Mouse (Mus musculus): ENCODE results near the gene Gli3. TPM values are rescaled to one million over a fixed set of nuclear protein-coding genes. Genes with fewer than 3 reads are reported as not detected.
A peak's percentile ranks its signal among the peaks of the same experiment; 100 is the strongest.

Gli3 gene
- polyA plus RNA-seq, 1 experiment from 2014 or later: 26.8 TPM

- Histone ChIP-seq H3K4me3 (no peak overlapping the region), H3K4me2 (peak overlapping the region; percentile 45), H3K27me3 (no peaks in the 10 kb centered on the region), H3K9me3 (replicated peaks) (no peaks in the 10 kb centered on the region), H3K4me1 (peaks cover 90% of the 10 kb centered on the region), H3K36me3 (ENCODE audit: poor library complexity, severe bottlenecking) (no peaks in the 10 kb centered on the region), H3K27ac (peak overlapping the region; percentile 89), H3K9ac (no peak overlapping the region)
- 1% methylated on average over 12 of the region's 12 CpGs for WGBS
- peak; percentile 55 for ATAC-seq
Observed at GRCm38 (mm10) chr13:15543169-15543887, 80.3 kb downstream of the Gli3 start.

- no peaks in the 10 kb centered on the region for H3K36me3 ChIP-seq (ENCODE audit: poor library complexity, severe bottlenecking)
- H3K9me3 ChIP-seq (replicated peaks): no peaks in the 10 kb centered on the region
- H3K4me3 ChIP-seq: no peak overlapping the region
- peaks cover 95% of the 10 kb centered on the region for H3K4me1 ChIP-seq
- WGBS: 3% methylated on average over 7 of the region's 7 CpGs
- H3K4me2 ChIP-seq: peak overlapping the region; percentile 45
- H3K27me3 ChIP-seq: no peaks in the 10 kb centered on the region
- peak; percentile 84 for ATAC-seq
- peak overlapping the region; percentile 89 for H3K27ac ChIP-seq
- no peak overlapping the region for H3K9ac ChIP-seq
Observed at GRCm38 (mm10) chr13:15543888-15544640, 81.0 kb downstream of the Gli3 start.

- H3K27me3 ChIP-seq: no peaks in the 10 kb centered on the region
- H3K4me2 ChIP-seq: peak overlapping the region; percentile 45
- H3K27ac ChIP-seq: peak overlapping the region; percentile 78
- H3K4me1 ChIP-seq: peaks cover 99% of the 10 kb centered on the region
- H3K9ac ChIP-seq: 0 out of 2 replicates have a peak overlapping the region, but pooled peaks have one; percentile 21
- no peaks in the 10 kb centered on the region for H3K9me3 ChIP-seq (replicated peaks)
- no peak overlapping the region for H3K4me3 ChIP-seq
- 18% methylated on average over 4 of the region's 4 CpGs for WGBS
- no peaks in the 10 kb centered on the region for H3K36me3 ChIP-seq (ENCODE audit: poor library complexity, severe bottlenecking)
- no peak for ATAC-seq
Observed at GRCm38 (mm10) chr13:15545346-15545896, 82.4 kb downstream of the Gli3 start.

GRCm38 (mm10) chr13:15546258-15546657 is 83.2 kb downstream of the Gli3 start:
- H3K9ac ChIP-seq: no peak overlapping the region
- H3K4me3 ChIP-seq: no peak overlapping the region
- H3K4me1 ChIP-seq: peaks cover 98% of the 10 kb centered on the region
- ATAC-seq: no peak
- peak overlapping the region; percentile 11; the same call in 1 of the 2 replicates for H3K4me2 ChIP-seq
- 18% methylated on average over 4 of the region's 4 CpGs for WGBS
- no peaks in the 10 kb centered on the region for H3K36me3 ChIP-seq (ENCODE audit: poor library complexity, severe bottlenecking)
- peak overlapping the region; percentile 11; the same call in 1 of the 2 replicates for H3K27ac ChIP-seq
- no peaks in the 10 kb centered on the region for H3K9me3 ChIP-seq (replicated peaks)
- no peaks in the 10 kb centered on the region for H3K27me3 ChIP-seq

GRCm38 (mm10) chr13:15549466-15549865 is 86.4 kb downstream of the Gli3 start:
- Histone ChIP-seq H3K27ac (peak overlapping the region; percentile 40), H3K4me3 (no peak overlapping the region), H3K4me1 (peaks cover 96% of the 10 kb centered on the region), H3K9ac (no peak overlapping the region), H3K9me3 (replicated peaks) (no peaks in the 10 kb centered on the region), H3K36me3 (ENCODE audit: poor library complexity, severe bottlenecking) (no peaks in the 10 kb centered on the region), H3K4me2 (peak overlapping the region; percentile 22; the same call in 1 of the 2 replicates), H3K27me3 (no peaks in the 10 kb centered on the region)
- WGBS: 10% methylated on average over 6 of the region's 6 CpGs
- no peak for ATAC-seq

GRCm38 (mm10) chr13:15550027-15550602 is 87.1 kb downstream of the Gli3 start:
- 11% methylated on average over 8 of the region's 8 CpGs for WGBS
- H3K4me2 ChIP-seq: peak overlapping the region; percentile 33
- peaks cover 94% of the 10 kb centered on the region for H3K4me1 ChIP-seq
- no peak overlapping the region for H3K4me3 ChIP-seq
- H3K27ac ChIP-seq: peak overlapping the region; percentile 21
- H3K9ac ChIP-seq: no peak overlapping the region
- peak; percentile 56; the same call in 1 of the 2 replicates for ATAC-seq
- no peaks in the 10 kb centered on the region for H3K36me3 ChIP-seq (ENCODE audit: poor library complexity, severe bottlenecking)
- no peaks in the 10 kb centered on the region for H3K27me3 ChIP-seq
- H3K9me3 ChIP-seq (replicated peaks): no peaks in the 10 kb centered on the region

GRCm38 (mm10) chr13:15550731-15551130 is 87.7 kb downstream of the Gli3 start:
- H3K4me2 ChIP-seq: peak overlapping the region; percentile 33
- WGBS: 31% methylated on average over 6 of the region's 6 CpGs
- ATAC-seq: peak; percentile 23
- no peak overlapping the region for H3K9ac ChIP-seq
- H3K4me3 ChIP-seq: no peak overlapping the region
- H3K27ac ChIP-seq: peak overlapping the region; percentile 21
- H3K27me3 ChIP-seq: no peaks in the 10 kb centered on the region
- peaks cover 89% of the 10 kb centered on the region for H3K4me1 ChIP-seq
- no peaks in the 10 kb centered on the region for H3K9me3 ChIP-seq (replicated peaks)
- H3K36me3 ChIP-seq (ENCODE audit: poor library complexity, severe bottlenecking): no peaks in the 10 kb centered on the region

GRCm38 (mm10) chr13:15552009-15552408 is 89.0 kb downstream of the Gli3 start:
- Histone ChIP-seq H3K9ac (no peak overlapping the region), H3K27ac (no peak overlapping the region; the same call in 1 of the 2 replicates), H3K9me3 (replicated peaks) (no peaks in the 10 kb centered on the region), H3K4me1 (peaks cover 90% of the 10 kb centered on the region), H3K4me2 (no peak overlapping the region), H3K36me3 (ENCODE audit: poor library complexity, severe bottlenecking) (no peaks in the 10 kb centered on the region), H3K4me3 (no peak overlapping the region), H3K27me3 (no peaks in the 10 kb centered on the region)
- WGBS: 55% methylated on average over 3 of the region's 3 CpGs
- ATAC-seq: no peak

- WGBS: 3% methylated on average over 2 of the region's 2 CpGs
- peak overlapping the region; percentile 67 for H3K27ac ChIP-seq
- H3K27me3 ChIP-seq: no peaks in the 10 kb centered on the region
- H3K4me1 ChIP-seq: peaks cover 65% of the 10 kb centered on the region
- H3K4me2 ChIP-seq: 0 out of 2 replicates have a peak overlapping the region, but pooled peaks have one; percentile 17
- no peaks in the 10 kb centered on the region for H3K9me3 ChIP-seq (replicated peaks)
- H3K36me3 ChIP-seq (ENCODE audit: poor library complexity, severe bottlenecking): no peaks in the 10 kb centered on the region
- H3K9ac ChIP-seq: no peak overlapping the region
- ATAC-seq: peak; percentile 87
- no peak overlapping the region for H3K4me3 ChIP-seq
Observed at GRCm38 (mm10) chr13:15556646-15557098, 93.6 kb downstream of the Gli3 start.

GRCm38 (mm10) chr13:15561441-15561840 is 98.4 kb downstream of the Gli3 start:
- no peak overlapping the region for H3K4me3 ChIP-seq
- peaks cover 28% of the 10 kb centered on the region for H3K4me1 ChIP-seq
- no peak for ATAC-seq
- no peak overlapping the region for H3K4me2 ChIP-seq
- no peak overlapping the region for H3K27ac ChIP-seq
- no peaks in the 10 kb centered on the region for H3K36me3 ChIP-seq (ENCODE audit: poor library complexity, severe bottlenecking)
- H3K9me3 ChIP-seq (replicated peaks): no peaks in the 10 kb centered on the region
- H3K27me3 ChIP-seq: no peaks in the 10 kb centered on the region
- WGBS: 81% methylated on average over 3 of the region's 3 CpGs
- H3K9ac ChIP-seq: no peak overlapping the region

- H3K9ac ChIP-seq: peak overlapping the region; percentile 13; the same call in 1 of the 2 replicates
- ATAC-seq: peak; percentile 77
- 0 out of 2 replicates have a peak overlapping the region, but pooled peaks have one; percentile 9 for H3K4me3 ChIP-seq
- peak overlapping the region; percentile 25; the same call in 1 of the 2 replicates for H3K27ac ChIP-seq
- H3K4me1 ChIP-seq: peaks cover 18% of the 10 kb centered on the region
- no peaks in the 10 kb centered on the region for H3K9me3 ChIP-seq (replicated peaks)
- 24% methylated on average over 15 of the region's 15 CpGs for WGBS
- no peaks in the 10 kb centered on the region for H3K36me3 ChIP-seq (ENCODE audit: poor library complexity, severe bottlenecking)
- H3K4me2 ChIP-seq: peak overlapping the region; percentile 39
- H3K27me3 ChIP-seq: no peaks in the 10 kb centered on the region
Observed at GRCm38 (mm10) chr13:15570908-15571568, 108.0 kb downstream of the Gli3 start.
